Mouse (Mus musculus) telencephalon, adult 2 months (tissue): Measurements from ENCODE around the gene Rnf17.

Experiments
- DNase-seq: peaks from one replicate; pipeline ENCODE4 v3.0.0-alpha.2; 2011; ENCODE audit warnings: low read depth, low spot score

Rnf17 gene

GRCm38 (mm10) chr14:56402311-56403071, at the start of gene Rnf17:
Gene Rnf17, plus strand, starts transcription at chr14:56402581.
- DNase-seq = no peak

- DNase-seq = no peak
Observed at GRCm38 (mm10) chr14:56354803-56355202, 47.6 kb upstream of the Rnf17 start.

GRCm38 (mm10) chr14:56355396-56355795, 47.0 kb upstream of the Rnf17 start:
- DNase-seq = no peak

DNA sequence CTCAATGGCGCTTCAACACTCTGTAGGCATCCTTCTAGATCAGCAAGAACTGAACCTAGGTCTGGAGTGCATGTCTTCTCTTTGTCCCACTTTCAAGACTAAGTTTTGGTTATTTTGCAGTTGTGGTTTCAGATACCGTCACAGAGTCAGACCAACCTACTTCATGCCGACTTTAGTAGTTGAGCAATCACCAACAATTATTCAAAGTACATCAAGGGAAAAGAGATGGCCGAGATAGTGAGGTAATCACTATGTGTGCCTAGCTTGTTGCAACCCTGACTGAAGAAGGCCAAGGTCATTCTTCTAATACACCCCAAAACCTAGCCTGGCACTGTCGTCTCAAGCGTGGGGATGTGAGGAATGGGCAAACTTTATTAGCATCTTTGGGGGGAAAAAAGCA, 46.2 kb upstream of the Rnf17 start:
- DNase-seq = no peak

DNA sequence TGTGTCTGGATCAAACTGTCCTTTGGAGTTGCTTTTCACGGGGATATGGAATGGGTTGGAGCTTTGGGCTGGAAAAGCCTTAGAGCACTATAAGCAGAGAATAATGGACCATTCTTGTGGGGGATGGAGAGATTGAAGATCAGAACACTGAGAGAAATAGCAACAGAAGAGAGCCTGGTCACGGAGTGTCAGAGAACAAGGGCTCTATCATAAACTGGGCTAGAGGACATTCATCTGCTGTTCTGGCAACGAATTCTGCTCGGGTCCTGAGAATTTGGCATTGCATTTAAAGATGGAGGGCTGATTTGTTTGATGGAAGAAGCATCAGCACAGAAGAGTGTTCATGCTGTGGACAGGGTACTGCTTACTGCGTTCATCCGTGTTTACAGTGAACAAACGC, 44.0 kb upstream of the Rnf17 start:
- DNase-seq = no peak

DNA sequence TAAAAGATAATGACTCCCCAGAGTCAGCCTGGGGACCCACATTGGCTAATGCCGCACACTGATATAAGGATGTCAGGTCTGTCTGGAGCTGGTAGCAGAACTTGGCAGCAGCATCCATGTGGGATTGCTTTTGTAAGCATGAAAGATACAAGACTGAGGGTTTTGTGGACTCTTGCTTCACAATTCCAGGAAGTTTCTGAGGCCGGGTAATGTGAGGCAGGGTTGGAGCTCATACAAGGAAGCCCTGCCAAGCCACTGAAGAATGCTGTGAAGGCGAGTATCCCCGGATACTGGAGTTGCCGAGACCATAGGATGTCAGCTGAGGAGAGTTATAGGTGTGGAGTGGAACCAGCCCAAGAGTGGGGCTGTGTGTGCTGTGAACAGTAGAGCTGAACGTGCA, 43.2 kb upstream of the Rnf17 start:
- DNase-seq = no peak

GRCm38 (mm10) chr14:56364711-56365237, 37.6 kb upstream of the Rnf17 start, which contains the start of gene Atp12a:
Gene Atp12a, plus strand, starts transcription at chr14:56365068.
- DNase-seq = no peak

- DNase-seq = no peak
Observed at GRCm38 (mm10) chr14:56365292-56365691, 37.1 kb upstream of the Rnf17 start.

DNA sequence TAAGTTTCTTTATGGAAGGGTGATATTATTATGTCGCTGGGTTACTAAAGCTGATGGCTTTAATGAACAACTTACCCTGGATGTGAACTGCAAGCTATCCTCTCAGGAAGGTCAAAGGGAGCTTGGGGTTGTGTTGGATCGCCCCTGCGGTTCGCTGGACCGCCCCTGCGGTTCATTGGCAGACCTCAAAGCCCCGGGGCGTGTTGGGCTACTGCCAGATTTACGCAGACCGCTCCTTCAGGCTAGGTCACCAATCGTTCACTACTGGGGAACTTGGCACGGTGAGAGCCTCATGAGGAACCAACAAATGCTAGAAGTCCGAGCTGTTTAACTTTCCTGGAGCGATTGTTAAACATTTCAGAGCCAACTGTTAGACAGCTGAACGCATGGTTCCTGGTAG, 35.7 kb upstream of the Rnf17 start:
- no peak for DNase-seq

GRCm38 (mm10) chr14:56368834-56369233, 33.5 kb upstream of the Rnf17 start:
- DNase-seq = no peak

DNA sequence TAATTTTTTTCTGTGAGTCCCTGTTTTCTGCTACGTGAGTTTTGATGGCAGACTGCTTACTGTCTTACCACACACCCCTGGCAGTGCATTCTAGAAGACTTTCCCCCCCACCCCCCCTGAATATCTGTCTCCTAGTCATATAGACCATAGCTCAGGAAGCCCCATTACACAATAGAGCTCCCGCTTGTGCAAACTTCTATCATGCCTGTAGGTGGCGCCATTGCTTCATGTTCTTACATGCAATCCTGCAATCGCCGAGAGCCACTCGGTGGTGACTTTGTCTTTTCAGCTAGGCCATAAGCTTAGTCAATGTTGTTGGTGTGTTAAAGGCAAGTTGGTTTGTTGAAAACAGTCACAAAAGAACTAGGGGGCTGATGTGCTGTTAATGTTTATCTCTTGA, 26.6 kb upstream of the Rnf17 start:
- peak; percentile 66 for DNase-seq

DNA sequence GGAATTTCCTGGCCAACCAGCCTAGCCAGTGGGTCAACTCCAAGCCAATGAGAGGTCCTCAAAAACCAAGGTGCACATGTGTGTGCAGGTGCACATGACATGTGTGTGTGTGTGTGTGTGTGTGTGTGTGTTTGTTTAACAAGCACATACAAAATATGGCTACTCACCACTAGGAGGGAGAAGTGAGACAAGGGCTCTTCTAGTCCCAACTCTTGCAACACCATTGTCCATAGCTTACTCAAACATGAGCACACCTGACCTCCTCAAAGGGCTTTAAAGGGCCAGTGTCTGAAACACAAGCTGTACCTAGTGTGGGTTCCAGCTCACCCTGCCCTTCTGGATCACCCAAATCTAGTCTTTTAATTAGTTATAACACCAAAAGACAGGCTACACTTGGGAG, 24.6 kb upstream of the Rnf17 start:
- no peak for DNase-seq

DNA sequence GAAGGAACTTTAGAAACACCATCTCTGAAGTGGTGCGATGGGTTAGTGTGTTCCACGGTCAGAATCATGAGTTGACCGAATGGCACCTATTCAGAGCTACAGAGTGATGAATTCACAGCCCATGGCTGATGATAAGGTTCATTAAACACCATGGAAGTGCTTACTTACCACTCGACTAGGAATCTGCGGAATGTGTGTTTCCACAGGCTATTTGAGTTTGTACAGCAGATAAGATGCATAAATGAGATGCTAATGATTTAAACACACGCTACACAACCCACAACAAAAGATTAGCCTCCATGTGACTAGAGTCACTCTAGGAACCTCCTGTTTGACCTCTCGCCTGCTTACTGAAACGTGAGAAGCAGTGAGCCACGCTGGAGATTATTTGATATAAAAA, 23.0 kb upstream of the Rnf17 start:
- no peak for DNase-seq

DNA sequence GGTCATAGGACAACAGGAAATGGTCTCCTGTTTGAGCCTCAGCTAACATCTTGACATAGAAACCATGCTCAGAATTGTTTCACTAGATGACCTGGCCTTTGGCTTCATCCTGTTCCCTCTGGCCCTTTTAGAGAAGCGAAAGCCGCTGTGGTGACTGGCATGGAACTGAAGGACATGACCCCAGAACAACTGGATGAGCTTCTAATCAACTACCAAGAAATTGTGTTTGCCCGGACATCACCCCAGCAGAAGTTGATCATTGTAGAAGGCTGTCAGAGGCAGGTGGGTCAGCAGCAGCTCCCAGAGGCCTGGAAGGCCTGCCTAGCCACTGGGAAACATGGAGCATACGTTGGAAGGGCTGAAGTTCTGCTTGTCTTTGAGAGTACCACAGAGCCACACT, 20.0 kb upstream of the Rnf17 start:
- DNase-seq = no peak

DNA sequence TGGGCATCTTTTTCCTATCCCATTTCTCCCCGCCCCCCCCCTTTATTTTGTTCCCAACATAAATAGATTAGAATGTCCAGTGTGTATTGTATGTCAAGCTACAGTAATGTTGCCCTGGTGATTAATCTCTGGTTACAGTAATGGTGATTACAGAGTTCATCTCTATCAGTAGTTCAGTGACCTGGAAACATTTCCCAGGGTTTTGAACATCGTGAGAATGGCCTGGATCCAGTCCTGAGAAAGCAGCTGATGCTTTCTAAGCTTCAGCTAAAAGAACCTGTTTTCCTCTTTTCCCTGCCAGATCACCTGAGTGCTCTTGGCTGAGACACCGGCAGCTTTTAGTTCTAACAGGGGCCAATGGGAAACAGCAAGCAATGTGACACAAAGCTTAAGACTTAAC, 12.1 kb upstream of the Rnf17 start:
- DNase-seq = no peak

DNA sequence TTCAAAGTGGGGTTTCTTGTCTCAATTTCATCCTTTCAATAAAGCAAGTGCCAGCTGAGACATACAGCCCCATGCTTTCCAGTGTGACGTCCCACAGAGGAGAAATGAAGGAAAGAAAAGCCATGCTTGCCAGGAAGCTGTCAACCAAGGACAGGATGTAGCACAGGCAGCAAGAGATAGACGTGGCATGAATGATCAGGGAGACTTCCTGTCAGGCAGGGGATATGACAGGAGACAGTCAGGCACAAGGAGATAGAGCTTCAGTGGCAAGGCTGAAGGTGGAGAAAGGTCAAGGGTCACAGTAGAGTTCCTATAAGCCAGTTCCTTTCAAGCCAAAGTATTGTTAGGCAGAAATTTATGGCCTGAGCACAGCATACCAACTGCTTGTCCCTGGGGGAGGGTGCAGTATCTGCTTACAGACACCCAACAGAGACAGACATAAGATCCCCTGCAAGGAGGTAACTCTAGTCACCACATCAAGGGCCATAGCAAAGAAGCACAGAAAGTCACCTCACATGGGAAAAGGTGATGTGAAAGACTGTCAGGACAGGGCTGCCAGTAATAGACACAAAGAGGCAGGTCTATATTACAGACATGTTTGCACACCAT, 8.6 kb upstream of the Rnf17 start:
- no peak for DNase-seq

GRCm38 (mm10) chr14:56398001-56398400, 4.4 kb upstream of the Rnf17 start:
- peak; percentile 3 for DNase-seq

DNA sequence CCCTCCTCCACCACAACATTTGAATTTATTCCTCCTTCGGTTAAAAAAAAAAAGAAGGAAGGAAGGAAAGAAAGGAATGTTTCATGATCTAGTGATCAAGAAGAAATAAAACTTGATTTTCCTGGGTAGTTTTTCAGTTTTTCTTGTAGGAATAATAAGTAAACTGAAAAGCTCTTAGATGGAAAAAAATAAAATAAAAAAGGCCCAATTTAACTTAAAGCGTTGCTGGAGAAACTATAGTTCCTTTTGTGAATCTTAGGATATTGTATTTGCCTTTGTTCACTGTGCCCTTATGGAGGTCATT, 643 bp downstream of the Rnf17 start:
- no peak for DNase-seq

DNA sequence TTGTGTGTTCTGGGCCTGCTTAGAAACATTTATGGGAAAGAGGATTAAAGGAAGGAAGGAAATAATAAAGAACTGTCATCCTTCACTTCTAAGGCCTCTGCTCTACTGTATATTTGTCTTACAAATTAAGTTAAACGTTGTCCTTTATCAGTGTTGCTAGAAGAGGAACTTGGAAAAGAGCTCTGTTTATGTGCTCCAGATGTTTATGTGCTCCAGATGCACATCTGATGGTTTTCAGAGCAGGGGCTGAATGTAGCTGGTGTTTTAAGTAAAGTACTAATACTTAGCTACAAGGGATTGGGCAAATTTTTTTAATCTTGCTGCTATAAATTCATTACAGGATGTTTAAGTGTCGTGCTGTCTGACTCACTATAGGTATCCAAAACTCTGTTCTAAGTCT, 59.7 kb downstream of the Rnf17 start:
- no peak for DNase-seq

- DNase-seq = no peak
Observed at GRCm38 (mm10) chr14:56462729-56463128, 60.3 kb downstream of the Rnf17 start.

DNA sequence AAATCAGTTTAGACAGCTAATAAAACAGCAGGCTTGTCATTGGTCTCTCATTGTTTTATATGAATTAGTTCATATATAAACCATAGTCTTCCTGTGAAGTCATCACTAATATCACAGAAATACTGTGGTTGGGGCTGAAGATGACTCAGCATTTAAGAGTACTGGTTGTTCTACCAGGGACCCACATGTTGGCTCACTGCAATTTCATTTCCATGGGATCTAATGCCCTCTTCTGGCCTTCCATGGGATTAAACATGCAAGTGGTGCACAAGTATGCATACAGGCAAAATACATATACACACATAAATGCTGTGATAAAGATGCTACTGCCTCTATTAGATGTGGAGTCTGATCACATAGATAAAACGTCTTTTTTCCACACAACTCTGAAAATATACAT, 65.8 kb downstream of the Rnf17 start:
- DNase-seq = no peak

DNA sequence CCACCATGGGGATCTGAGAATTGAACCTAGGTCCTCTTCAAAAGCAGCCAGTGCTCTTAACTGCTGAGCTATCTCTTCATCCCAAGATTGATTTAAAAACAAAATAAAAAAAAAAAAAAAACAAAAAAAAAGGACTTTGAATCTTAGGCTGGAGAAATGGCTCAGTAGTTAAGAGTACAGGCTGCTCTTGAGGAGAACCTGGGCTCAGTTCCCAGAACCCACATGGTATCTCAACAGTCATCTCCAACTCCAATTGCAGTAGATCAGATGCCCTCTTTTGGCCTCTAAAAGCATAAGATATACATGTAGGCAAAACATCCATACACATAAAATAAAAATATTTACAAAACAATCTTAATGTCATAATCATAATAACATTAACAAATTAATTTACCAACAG, 87.4 kb downstream of the Rnf17 start:
- no peak for DNase-seq

- no peak for DNase-seq
Observed at GRCm38 (mm10) chr14:56502407-56502806, 100.0 kb downstream of the Rnf17 start.
